Mouse (Mus musculus) B cell, adult 62 days (primary cell): ENCODE results near the gene Chrm3. TPM values are rescaled to one million over a fixed set of nuclear protein-coding genes. Genes with fewer than 3 reads are reported as not detected.

Experiments used
- total RNA-seq: library from RNA; stranded (reverse); gene quantifications from 4 replicates; pipeline ENCODE4 v1.2.4, GENCODE M21; 2023

Chrm3 gene
- total RNA-seq, result 0.43 to 1.4 TPM in 2 of 4 replicates, not detected in the others

GRCm38 (mm10) chr13:10360777-10361176, at the start of gene Chrm3:
Gene Chrm3, minus strand, starts transcription at chr13:10360847.

